Mouse (Mus musculus) limb, embryonic 13.5 days (tissue): ENCODE data around the gene Hbb-bh2. TPM values are rescaled to one million over a fixed set of nuclear protein-coding genes. Genes with fewer than 3 reads are reported as not detected.

Source experiments
- ATAC-seq: fragments of 200-750 bp; cut with Nextera tagmentation; 2 replicates; pipeline ENCODE4 v1.8.0; 2017; ENCODE audit warnings: low read depth, moderate number of reproducible peaks, moderate TSS enrichment; ENCODE audit not compliant: low FRiP score
- H3K27ac ChIP-seq: fragments of 300-500 bp; sonication (generic); 2 replicates; pipeline ENCODE4 v1.5.1; 2015; ENCODE audit warnings: inconsistent platforms, mild to moderate bottlenecking, moderate library complexity
- H3K27me3 ChIP-seq: fragments of 300-500 bp; sonication (generic); 2 replicates; pipeline ENCODE4 v1.6.1; 2015; ENCODE audit warnings: mild to moderate bottlenecking, inconsistent platforms
- H3K36me3 ChIP-seq: fragments of 300-500 bp; sonication (generic); 2 replicates; pipeline ENCODE4 v1.6.1; 2015; ENCODE audit warnings: inconsistent platforms, mild to moderate bottlenecking, moderate library complexity
- H3K4me1 ChIP-seq: fragments of 300-500 bp; sonication (generic); 2 replicates; pipeline ENCODE4 v1.6.1; 2015; ENCODE audit warnings: inconsistent platforms
- H3K4me2 ChIP-seq: fragments of 300-500 bp; sonication (generic); replicated peaks from 2 replicates; pipeline ENCODE4 v1.6.1; 2015; ENCODE audit warnings: inconsistent platforms, mild to moderate bottlenecking, moderate library complexity
- H3K4me3 ChIP-seq: fragments of 300-500 bp; sonication (generic); 2 replicates; pipeline ENCODE4 v1.5.1; 2015; ENCODE audit warnings: moderate library complexity, mild to moderate bottlenecking, inconsistent platforms
- H3K9ac ChIP-seq: fragments of 300-500 bp; sonication (generic); 2 replicates; pipeline ENCODE4 v1.6.1; 2015; ENCODE audit warnings: mild to moderate bottlenecking, inconsistent platforms
- H3K9me3 ChIP-seq: fragments of 300-500 bp; sonication (generic); 2 replicates; pipeline ENCODE4 v1.6.1; 2016; ENCODE audit warnings: inconsistent platforms
- WGBS: fragments of 180-500 bp; shearing (Covaris S2); methylation state at CpG from one replicate; pipeline ENCODE4 v1.1.7; 2015; 5-methylcytosine and 5-hydroxymethylcytosine counted together
- polyA plus RNA-seq: library from polyadenylated mRNA; unstranded; fragments of >200 nt; fragmentation: Nextera tagmentation; extraction: Ambion mirVana; gene quantifications from 2 replicates; pipeline ENCODE4 v1.2.1, GENCODE M21; 2015

Gene Hbb-bh2
- not detected in 2 replicates for polyA plus RNA-seq

DNA sequence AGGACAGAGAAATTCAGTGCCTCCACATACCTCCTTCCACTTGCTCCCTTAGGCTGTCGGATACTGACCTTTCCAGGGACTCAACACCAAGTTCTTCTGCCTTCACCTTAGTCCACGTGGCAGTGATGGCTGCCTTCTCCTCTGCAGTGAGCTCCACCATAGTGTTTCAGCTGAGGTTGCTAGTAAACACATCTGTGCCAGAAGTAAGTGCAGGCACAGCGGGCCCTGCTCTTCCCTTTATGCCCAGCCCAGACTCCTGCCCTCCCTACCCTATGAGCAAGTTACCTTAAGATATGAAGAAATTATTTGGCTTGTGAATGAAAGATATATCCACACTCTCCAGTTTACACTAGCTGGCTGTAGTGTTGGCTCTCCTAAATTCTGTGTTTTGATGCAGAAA is at the start of gene Hbb-bh2:
Gene Hbb-bh2 (minus strand): TSS at position 253 of the 400 bp plus-strand sequence.
- Histone ChIP-seq H3K36me3 (no peaks in the 10 kb centered on the region), H3K4me3 (no peak within 1 kb of the TSS), H3K9me3 (no peaks in the 10 kb centered on the region), H3K27ac (no peak within 1 kb of the TSS), H3K4me1 (no peaks in the 10 kb centered on the region), H3K4me2 (no peak within 1 kb of the TSS), H3K9ac (no peak within 1 kb of the TSS), H3K27me3 (no peaks in the 10 kb centered on the region)
- WGBS, result 74% methylated on average over 3 of the region's 3 CpGs
- no peak for ATAC-seq

- no peak within 1 kb of the TSS for H3K27ac ChIP-seq
- H3K4me3 ChIP-seq, result no peak within 1 kb of the TSS
- no peak within 1 kb of the TSS for H3K9ac ChIP-seq
- H3K36me3 ChIP-seq, result no peaks in the 10 kb centered on the region
- no peak within 1 kb of the TSS for H3K4me2 ChIP-seq
- no peak for ATAC-seq
- no peaks in the 10 kb centered on the region for H3K4me1 ChIP-seq
- H3K27me3 ChIP-seq, result no peaks in the 10 kb centered on the region
- H3K9me3 ChIP-seq, result no peaks in the 10 kb centered on the region
Measured at GRCm38 (mm10) chr7:103886152-103886551, 45.8 kb upstream of the Hbb-bh2 start, which contains the start of gene Olfr66. Olfr66 (minus strand) TSS chr7:103886252.

GRCm38 (mm10) chr7:103877093-103877492 is 36.8 kb upstream of the Hbb-bh2 start:
- H3K27ac ChIP-seq, result no peak overlapping the region
- H3K4me1 ChIP-seq, result no peaks in the 10 kb centered on the region
- H3K9me3 ChIP-seq, result no peaks in the 10 kb centered on the region
- ATAC-seq, result no peak
- no peak overlapping the region for H3K4me2 ChIP-seq
- H3K36me3 ChIP-seq, result no peaks in the 10 kb centered on the region
- H3K27me3 ChIP-seq, result no peaks in the 10 kb centered on the region
- no peak overlapping the region for H3K4me3 ChIP-seq
- H3K9ac ChIP-seq, result no peak overlapping the region
- WGBS, result 81% methylated on average over 2 of the region's 2 CpGs

- no peak overlapping the region for H3K27ac ChIP-seq
- H3K4me3 ChIP-seq, result no peak overlapping the region
- H3K4me1 ChIP-seq, result no peaks in the 10 kb centered on the region
- WGBS, result 46% methylated on average over 5 of the region's 5 CpGs
- H3K4me2 ChIP-seq, result no peak overlapping the region
- H3K27me3 ChIP-seq, result no peaks in the 10 kb centered on the region
- H3K9me3 ChIP-seq, result no peaks in the 10 kb centered on the region
- H3K9ac ChIP-seq, result no peak overlapping the region
- ATAC-seq, result no peak
- H3K36me3 ChIP-seq, result no peaks in the 10 kb centered on the region
Measured at GRCm38 (mm10) chr7:103874451-103874850, 34.1 kb upstream of the Hbb-bh2 start.

GRCm38 (mm10) chr7:103873064-103873463 is 32.7 kb upstream of the Hbb-bh2 start:
- Histone ChIP-seq H3K36me3 (no peaks in the 10 kb centered on the region), H3K9me3 (no peaks in the 10 kb centered on the region), H3K27ac (no peak overlapping the region), H3K4me1 (no peaks in the 10 kb centered on the region), H3K4me3 (no peak overlapping the region), H3K27me3 (no peaks in the 10 kb centered on the region), H3K4me2 (no peak overlapping the region), H3K9ac (no peak overlapping the region)
- 7% methylated on average over 1 of the region's 1 CpGs for WGBS
- no peak for ATAC-seq

DNA sequence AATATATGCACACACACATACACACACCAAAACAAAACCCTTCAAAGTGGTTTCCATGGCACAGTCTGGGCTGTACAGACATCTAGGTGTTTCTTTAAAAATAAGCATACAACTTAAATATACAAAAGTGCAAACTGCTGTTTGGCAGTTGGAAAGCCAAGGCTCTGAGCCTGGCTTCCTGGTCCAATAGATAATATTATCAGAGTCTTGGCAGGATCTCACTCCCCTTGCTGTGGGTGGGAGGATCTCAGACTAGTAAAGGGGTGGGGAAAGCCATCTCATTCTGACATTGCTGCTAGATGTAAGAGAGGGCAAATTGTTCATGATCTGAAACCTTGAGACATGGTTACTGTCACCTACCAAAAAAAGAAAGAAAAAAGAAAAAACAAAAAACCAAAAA is 30.3 kb upstream of the Hbb-bh2 start:
- no peak overlapping the region for H3K4me2 ChIP-seq
- no peak overlapping the region for H3K9ac ChIP-seq
- no peak for ATAC-seq
- H3K27ac ChIP-seq, result no peak overlapping the region
- H3K36me3 ChIP-seq, result no peaks in the 10 kb centered on the region
- no peak overlapping the region for H3K4me3 ChIP-seq
- H3K4me1 ChIP-seq, result no peaks in the 10 kb centered on the region
- no peaks in the 10 kb centered on the region for H3K27me3 ChIP-seq
- no peaks in the 10 kb centered on the region for H3K9me3 ChIP-seq

DNA sequence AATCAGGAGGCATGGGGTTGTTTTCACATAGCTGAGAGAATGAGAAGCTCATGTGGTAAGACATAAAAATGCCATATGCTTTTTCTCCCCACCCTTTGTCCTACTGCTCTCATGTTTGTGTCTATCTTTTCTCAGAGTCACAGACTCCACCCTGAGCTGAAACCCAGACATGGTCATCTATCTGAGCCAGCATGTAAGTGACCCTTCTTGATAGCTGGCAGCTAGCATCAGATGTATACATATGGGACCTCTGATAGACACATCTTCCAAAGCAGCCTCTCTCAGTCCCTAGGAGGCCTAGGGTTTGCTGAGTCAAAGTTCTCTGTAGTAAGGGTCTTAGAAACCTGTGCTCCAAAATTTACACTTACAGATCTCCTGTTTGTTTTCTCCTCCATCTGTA is 25.4 kb upstream of the Hbb-bh2 start:
- H3K4me3 ChIP-seq, result no peak overlapping the region
- no peaks in the 10 kb centered on the region for H3K4me1 ChIP-seq
- ATAC-seq, result no peak
- H3K9ac ChIP-seq, result no peak overlapping the region
- no peaks in the 10 kb centered on the region for H3K36me3 ChIP-seq
- no peaks in the 10 kb centered on the region for H3K9me3 ChIP-seq
- H3K4me2 ChIP-seq, result no peak overlapping the region
- no peaks in the 10 kb centered on the region for H3K27me3 ChIP-seq
- no peak overlapping the region for H3K27ac ChIP-seq

DNA sequence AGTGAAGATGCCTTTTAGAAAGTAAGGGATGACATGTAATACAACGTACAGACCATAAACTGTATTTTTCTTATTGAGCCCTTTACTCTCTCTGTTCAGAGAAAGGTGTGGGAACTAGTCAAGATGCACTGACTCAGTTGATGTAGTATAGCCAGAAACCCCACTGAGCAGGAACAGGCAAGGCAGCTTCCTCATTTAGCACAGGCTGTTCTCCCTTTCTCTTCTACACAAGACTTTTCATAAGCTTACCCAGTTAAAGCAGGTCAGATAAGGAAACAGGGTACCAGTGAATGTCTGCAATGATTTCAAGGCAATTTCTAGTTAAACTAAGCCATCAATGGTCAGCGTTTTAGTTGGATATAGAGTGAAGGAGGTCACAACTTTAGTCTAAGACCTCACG is 21.2 kb upstream of the Hbb-bh2 start:
- WGBS, result 79% methylated on average over 3 of the region's 3 CpGs
- Histone ChIP-seq H3K36me3 (no peaks in the 10 kb centered on the region), H3K4me1 (no peaks in the 10 kb centered on the region), H3K9me3 (no peaks in the 10 kb centered on the region), H3K4me3 (no peak overlapping the region), H3K4me2 (no peak overlapping the region), H3K27me3 (no peaks in the 10 kb centered on the region), H3K27ac (no peak overlapping the region), H3K9ac (no peak overlapping the region)
- no peak for ATAC-seq

- WGBS, result 56% methylated on average over 1 of the region's 1 CpGs
- Histone ChIP-seq H3K36me3 (no peaks in the 10 kb centered on the region), H3K27me3 (no peaks in the 10 kb centered on the region), H3K27ac (no peak overlapping the region), H3K9ac (no peak overlapping the region), H3K4me1 (no peaks in the 10 kb centered on the region), H3K9me3 (no peaks in the 10 kb centered on the region), H3K4me3 (no peak overlapping the region), H3K4me2 (no peak overlapping the region)
- ATAC-seq, result no peak; the same call in 1 of the 2 replicates
Measured at GRCm38 (mm10) chr7:103860855-103861254, 20.5 kb upstream of the Hbb-bh2 start.

GRCm38 (mm10) chr7:103859076-103859475 is 18.8 kb upstream of the Hbb-bh2 start:
- H3K36me3 ChIP-seq, result no peaks in the 10 kb centered on the region
- ATAC-seq, result no peak
- H3K27ac ChIP-seq, result no peak overlapping the region
- no peaks in the 10 kb centered on the region for H3K27me3 ChIP-seq
- WGBS, result 59% methylated on average over 2 of the region's 2 CpGs
- H3K9ac ChIP-seq, result no peak overlapping the region
- H3K4me1 ChIP-seq, result no peaks in the 10 kb centered on the region
- no peak overlapping the region for H3K4me2 ChIP-seq
- H3K9me3 ChIP-seq, result no peaks in the 10 kb centered on the region
- H3K4me3 ChIP-seq, result no peak overlapping the region

DNA sequence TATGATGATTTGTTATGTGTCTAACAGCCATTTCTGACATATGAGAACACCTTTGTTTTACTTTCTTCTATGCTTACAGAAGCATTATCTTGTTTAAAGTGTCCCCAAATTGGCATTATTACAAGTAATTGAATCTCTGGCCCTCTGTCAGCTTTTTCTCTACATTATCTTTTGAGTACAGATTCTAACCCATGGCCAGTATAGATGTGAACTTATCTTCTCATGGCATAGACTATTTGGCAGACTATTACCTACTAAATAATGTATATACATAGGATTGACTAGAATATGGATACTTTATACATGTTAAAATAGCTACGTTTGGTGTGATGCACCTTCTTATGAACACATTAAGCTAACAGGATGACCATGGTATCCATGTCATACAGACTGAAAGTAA is 14.3 kb upstream of the Hbb-bh2 start:
- no peak overlapping the region for H3K27ac ChIP-seq
- H3K27me3 ChIP-seq, result no peaks in the 10 kb centered on the region
- no peaks in the 10 kb centered on the region for H3K4me1 ChIP-seq
- H3K9ac ChIP-seq, result no peak overlapping the region
- ATAC-seq, result no peak
- H3K4me2 ChIP-seq, result no peak overlapping the region
- H3K4me3 ChIP-seq, result no peak overlapping the region
- H3K9me3 ChIP-seq, result no peaks in the 10 kb centered on the region
- WGBS, result 63% methylated on average over 1 of the region's 1 CpGs
- H3K36me3 ChIP-seq, result no peaks in the 10 kb centered on the region

GRCm38 (mm10) chr7:103853090-103853489 is 12.8 kb upstream of the Hbb-bh2 start, which contains the start of gene Hbb-y:
Hbb-y (minus strand) TSS chr7:103853216.
- Histone ChIP-seq H3K4me3 (no peak within 1 kb of the TSS), H3K27me3 (no peaks in the 10 kb centered on the region), H3K9ac (no peak within 1 kb of the TSS), H3K36me3 (no peaks in the 10 kb centered on the region), H3K4me2 (no peak within 1 kb of the TSS), H3K4me1 (no peaks in the 10 kb centered on the region), H3K27ac (no peak within 1 kb of the TSS), H3K9me3 (no peaks in the 10 kb centered on the region)
- WGBS, result 60% methylated on average over 2 of the region's 2 CpGs
- ATAC-seq, result no peak

DNA sequence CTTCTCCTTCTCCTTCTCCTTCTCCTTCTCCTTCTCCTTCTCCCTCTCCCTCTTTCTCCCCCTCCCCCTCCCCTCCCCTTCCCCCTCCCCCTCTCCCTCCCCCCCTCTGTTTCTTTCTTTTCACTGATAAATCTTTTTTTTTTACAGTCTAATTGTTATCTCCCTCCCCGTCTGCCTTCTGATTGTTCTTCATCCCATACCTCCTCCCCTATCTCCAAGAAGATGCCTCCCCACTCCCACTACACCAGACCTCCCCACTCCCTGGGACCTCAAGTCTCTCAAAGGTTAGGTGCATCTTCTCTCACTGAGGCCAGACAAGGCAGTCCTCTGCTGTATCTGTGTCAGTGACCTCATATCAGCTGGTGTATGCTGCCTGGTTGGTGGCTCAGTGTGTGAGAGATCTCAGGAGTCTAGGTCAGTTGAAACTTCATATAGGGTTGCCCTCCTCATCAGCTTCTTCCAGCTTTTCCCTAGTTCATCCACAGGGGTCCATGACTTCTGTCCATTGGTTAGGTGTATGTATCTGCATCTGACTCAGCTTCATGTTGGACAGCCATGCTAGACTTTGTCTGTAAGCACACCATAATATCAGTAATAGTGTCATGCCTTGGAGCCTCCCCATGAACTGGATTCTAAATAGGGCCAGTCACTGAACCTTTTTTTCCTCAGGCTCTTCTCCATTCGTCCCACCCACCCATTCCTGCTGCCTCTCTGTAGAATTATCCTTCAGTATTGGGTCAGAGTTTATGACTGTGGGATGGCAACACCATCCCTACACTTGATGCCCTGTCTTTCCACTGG is 4.4 kb upstream of the Hbb-bh2 start:
- H3K9ac ChIP-seq, result no peak overlapping the region
- ATAC-seq, result no peak
- no peaks in the 10 kb centered on the region for H3K27me3 ChIP-seq
- WGBS, result 51% methylated on average over 2 of the region's 2 CpGs
- H3K9me3 ChIP-seq, result no peaks in the 10 kb centered on the region
- no peak overlapping the region for H3K27ac ChIP-seq
- H3K4me2 ChIP-seq, result no peak overlapping the region
- H3K4me1 ChIP-seq, result no peaks in the 10 kb centered on the region
- no peak overlapping the region for H3K4me3 ChIP-seq
- H3K36me3 ChIP-seq, result no peaks in the 10 kb centered on the region
